Mouse (Mus musculus) cerebellum, adult 2 months (tissue): ENCODE results near the gene Hsp90b1. TPM values are rescaled to one million over a fixed set of nuclear protein-coding genes. Genes with fewer than 3 reads are reported as not detected.

Experiments
- DNase-seq, 2 experiments: peaks; one replicate each; pipeline ENCODE4 v3.0.0; 2021
- H3K27ac ChIP-seq: fragments of 200-500 bp; 2 replicates; pipeline ENCODE4 v1.5.1; 2012; ENCODE audit warnings: low read length, control low read depth, inconsistent platforms; ENCODE audit not compliant: insufficient read depth
- H3K27me3 ChIP-seq: fragments of 200-500 bp; 2 replicates; pipeline ENCODE4 v1.6.1; 2012; ENCODE audit warnings: inconsistent platforms, mild to moderate bottlenecking, low read length, moderate library complexity; ENCODE audit not compliant: control insufficient read depth, insufficient read depth
- H3K4me1 ChIP-seq: fragments of 200-500 bp; 2 replicates; pipeline ENCODE4 v1.6.1; 2011; ENCODE audit warnings: low read length; ENCODE audit not compliant: control insufficient read depth, insufficient read depth
- H3K4me3 ChIP-seq: fragments of 200-500 bp; replicated peaks from 2 replicates; pipeline ENCODE3; 2011; ENCODE audit warnings: mild to moderate bottlenecking, low read depth, low read length, control low read depth; ENCODE audit not compliant: insufficient read depth
- CTCF ChIP-seq: fragments of 200-500 bp; IDR thresholded peaks from 2 replicates; pipeline ENCODE4 v1.5.1; 2011; ENCODE audit warnings: low read depth, mild to moderate bottlenecking, control low read depth, low read length, moderate library complexity, borderline replicate concordance; ENCODE audit not compliant: insufficient read depth
- POLR2A ChIP-seq: fragments of 200-500 bp; IDR thresholded peaks from 2 replicates; pipeline ENCODE4 v1.6.1; 2011; ENCODE audit warnings: low read length, control low read depth, borderline replicate concordance; ENCODE audit not compliant: insufficient read depth
- WGBS: fragments of 180-500 bp; shearing (Covaris S2); methylation state at CpG from one replicate; pipeline ENCODE4 v1.1.7; 2018; 5-methylcytosine and 5-hydroxymethylcytosine counted together
- polyA plus RNA-seq: library from polyadenylated mRNA; depleted of rRNA; stranded (reverse); fragments of >200 nt; gene quantifications from 2 replicates; pipeline ENCODE4 v1.2.3, GENCODE M21; 2012

Gene Hsp90b1
- polyA plus RNA-seq, 1 experiment: 192 TPM

- H3K4me1 ChIP-seq: no peaks in the 10 kb centered on the region
- TF ChIP-seq POLR2A: no peak
- TF ChIP-seq CTCF: no peak
- no peak for DNase-seq
- H3K4me3 ChIP-seq: no peak overlapping the region
- no peaks in the 10 kb centered on the region for H3K27me3 ChIP-seq
- no peak overlapping the region for H3K27ac ChIP-seq
- WGBS: 78% methylated on average over 3 of the region's 3 CpGs
Measured at GRCm38 (mm10) chr10:86712156-86712555, 6.8 kb upstream of the Hsp90b1 start.

- Histone ChIP-seq H3K27ac (no peak overlapping the region), H3K27me3 (no peaks in the 10 kb centered on the region), H3K4me1 (peaks cover 3% of the 10 kb centered on the region; the same call in 1 of the 2 replicates), H3K4me3 (no peak overlapping the region)
- TF ChIP-seq POLR2A: no peak
- TF ChIP-seq CTCF: no peak
- WGBS: 91% methylated on average over 3 of the region's 3 CpGs
- DNase-seq: no peak
Measured at GRCm38 (mm10) chr10:86707134-86707533, 1.8 kb upstream of the Hsp90b1 start.

- H3K27ac ChIP-seq: peak overlapping the region; percentile 83
- peaks cover 3% of the 10 kb centered on the region; the same call in 1 of the 2 replicates for H3K4me1 ChIP-seq
- H3K27me3 ChIP-seq: no peaks in the 10 kb centered on the region
- TF ChIP-seq CTCF: no peak
- peak; percentile 82; the same call in 1 of the 2 replicates for TF ChIP-seq POLR2A
- peak overlapping the region; percentile 85 for H3K4me3 ChIP-seq
- WGBS: 5% methylated on average over 33 of the region's 33 CpGs
- peak in 1 of 2 experiments; percentile 89 for DNase-seq
Measured at GRCm38 (mm10) chr10:86705922-86706752, 828 bp upstream of the Hsp90b1 start.

GRCm38 (mm10) chr10:86704589-86705191 lies 619 bp downstream of the Hsp90b1 start:
- peak overlapping the region; percentile 84 for H3K27ac ChIP-seq
- WGBS: under 1% methylated on average over 33 of the region's 33 CpGs
- no peaks in the 10 kb centered on the region for H3K27me3 ChIP-seq
- H3K4me3 ChIP-seq: peak overlapping the region; percentile 89
- peak in 1 of 2 experiments; percentile 60 for DNase-seq
- TF ChIP-seq CTCF: no peak
- TF ChIP-seq POLR2A: no peak
- H3K4me1 ChIP-seq: peaks cover 8% of the 10 kb centered on the region; the same call in 1 of the 2 replicates

- no peaks in the 10 kb centered on the region for H3K27me3 ChIP-seq
- peak overlapping the region; percentile 89 for H3K4me3 ChIP-seq
- H3K4me1 ChIP-seq: peaks cover 9% of the 10 kb centered on the region; the same call in 1 of the 2 replicates
- TF ChIP-seq POLR2A: no peak
- no peak for TF ChIP-seq CTCF
- DNase-seq: no peak
- WGBS: 2% methylated on average over 8 of the region's 8 CpGs
- H3K27ac ChIP-seq: no peak overlapping the region
Measured at GRCm38 (mm10) chr10:86704141-86704540, 1.2 kb downstream of the Hsp90b1 start.

- TF ChIP-seq POLR2A (no peak), CTCF (no peak)
- Histone ChIP-seq H3K4me3 (no peak overlapping the region), H3K4me1 (peaks cover 11% of the 10 kb centered on the region; the same call in 1 of the 2 replicates), H3K27me3 (no peaks in the 10 kb centered on the region), H3K27ac (no peak overlapping the region)
- DNase-seq: no peak
- 75% methylated on average over 4 of the region's 4 CpGs for WGBS
Measured at GRCm38 (mm10) chr10:86703375-86703774, 1.9 kb downstream of the Hsp90b1 start.

- Histone ChIP-seq H3K27me3 (no peaks in the 10 kb centered on the region), H3K27ac (no peak overlapping the region), H3K4me1 (peaks cover 11% of the 10 kb centered on the region; the same call in 1 of the 2 replicates), H3K4me3 (no peak overlapping the region)
- no peak for TF ChIP-seq CTCF
- no peak for TF ChIP-seq POLR2A
- peak in 1 of 2 experiments; percentile 41 for DNase-seq
- 7% methylated on average over 4 of the region's 4 CpGs for WGBS
Measured at GRCm38 (mm10) chr10:86702312-86702920, 2.9 kb downstream of the Hsp90b1 start.

- Histone ChIP-seq H3K4me1 (peaks cover 11% of the 10 kb centered on the region; the same call in 1 of the 2 replicates), H3K4me3 (no peak overlapping the region), H3K27ac (no peak overlapping the region), H3K27me3 (no peaks in the 10 kb centered on the region)
- WGBS: 60% methylated on average over 3 of the region's 3 CpGs
- DNase-seq: no peak
- TF ChIP-seq CTCF (no peak), POLR2A (no peak)
Measured at GRCm38 (mm10) chr10:86700973-86701372, 4.3 kb downstream of the Hsp90b1 start.
